Mouse (Mus musculus) myocyte (in vitro differentiated cells): ENCODE measurements at regions not wholly inside any gene's neighbourhood (a gene's known extent, or its start where the extent isn't known, plus 50 kb on each side); places are given as distances from the start of the nearest gene placed in this dataset.

Experiments
- H3K27me3 ChIP-seq: one replicate; pipeline ENCODE4 v1.6.1; 2011; ENCODE audit not compliant: control insufficient read depth, insufficient read depth, insufficient read length
- H3K36me3 ChIP-seq: one replicate; pipeline ENCODE4 v1.6.1; 2011; ENCODE audit not compliant: control insufficient read depth, insufficient read depth
- H3K4me2 ChIP-seq: one replicate; pipeline ENCODE4 v1.6.1; 2011; ENCODE audit warnings: low read depth, control low read depth
- H3K4me3 ChIP-seq: one replicate; pipeline ENCODE4 v1.5.1; 2011; ENCODE audit warnings: mild to moderate bottlenecking, control low read depth, moderate library complexity
- H3K79me2 ChIP-seq: one replicate; pipeline ENCODE4 v1.6.1; 2011; ENCODE audit not compliant: control insufficient read depth, insufficient read depth
- H3ac ChIP-seq: one replicate; pipeline ENCODE4 v1.6.1; 2011; ENCODE audit not compliant: control insufficient read depth, insufficient read length
- CEBPB ChIP-seq: IDR thresholded peaks from 2 replicates; pipeline ENCODE4 v1.6.1; 2011; ENCODE audit warnings: mild to moderate bottlenecking, moderate library complexity; ENCODE audit not compliant: poor library complexity, insufficient read depth, severe bottlenecking
- E2F4 ChIP-seq: IDR thresholded peaks from one replicate; pipeline ENCODE4 v1.6.1; 2011; ENCODE audit warnings: mild to moderate bottlenecking, control low read depth, moderate library complexity; ENCODE audit not compliant: insufficient read depth
- MAX ChIP-seq: IDR thresholded peaks from one replicate; pipeline ENCODE4 v1.6.1; 2011; ENCODE audit warnings: low read depth, mild to moderate bottlenecking, control low read depth
- MYOD1 ChIP-seq, 3 experiments: IDR thresholded peaks; one replicate each; pipeline ENCODE4 v1.6.1; 2011; ENCODE audit warnings: control low read depth in 2 of 3, low read depth in 2 of 3, mild to moderate bottlenecking in 2 of 3, moderate library complexity in 1 of 3; ENCODE audit not compliant: insufficient read length in 2 of 3, control insufficient read depth in 1 of 3
- MYOG ChIP-seq, 3 experiments: IDR thresholded peaks; one replicate each; pipeline ENCODE4 v1.6.1; 2011; ENCODE audit warnings: control low read depth in 2 of 3, low read depth in 2 of 3, mild to moderate bottlenecking in 2 of 3; ENCODE audit not compliant: insufficient read length in 2 of 3, control insufficient read depth in 1 of 3, insufficient read depth in 1 of 3
- POLR2A ChIP-seq: IDR thresholded peaks from one replicate; pipeline ENCODE4 v1.6.1; 2011; ENCODE audit warnings: low read depth, mild to moderate bottlenecking, control low read depth, moderate library complexity; ENCODE audit not compliant: insufficient read length
- POLR2AphosphoS2 ChIP-seq: IDR thresholded peaks from one replicate; pipeline ENCODE4 v1.6.1; 2011; ENCODE audit warnings: low read depth, control low read depth; ENCODE audit not compliant: insufficient read length
- REST ChIP-seq: IDR thresholded peaks from one replicate; pipeline ENCODE4 v1.6.1; 2011; ENCODE audit warnings: mild to moderate bottlenecking, control low read depth, moderate library complexity; ENCODE audit not compliant: insufficient read depth, insufficient read length
- SRF ChIP-seq: IDR thresholded peaks from one replicate; pipeline ENCODE4 v1.6.1; 2011; ENCODE audit warnings: low read depth; ENCODE audit not compliant: control insufficient read depth, insufficient read length
- TCF12 ChIP-seq: IDR thresholded peaks from one replicate; pipeline ENCODE4 v1.6.1; 2011; ENCODE audit warnings: mild to moderate bottlenecking, control low read depth; ENCODE audit not compliant: poor library complexity, insufficient read depth, severe bottlenecking
- TCF3 ChIP-seq: IDR thresholded peaks from one replicate; pipeline ENCODE4 v1.6.1; 2011; ENCODE audit warnings: low read depth, control low read depth; ENCODE audit not compliant: insufficient read length
- USF1 ChIP-seq: IDR thresholded peaks from one replicate; pipeline ENCODE4 v1.6.1; 2011; ENCODE audit warnings: low read depth, mild to moderate bottlenecking, control low read depth, moderate library complexity

GRCm38 (mm10) chr8:112093554-112093953 lies 78.7 kb upstream of the Gm6793 start:
- Histone ChIP-seq H3K79me2 (no peaks in the 10 kb centered on the region), H3ac (no peak overlapping the region), H3K27me3 (no peaks in the 10 kb centered on the region), H3K4me3 (no peak overlapping the region), H3K4me2 (no peak overlapping the region), H3K36me3 (no peaks in the 10 kb centered on the region)
- TF ChIP-seq REST (no peak), TCF12 (no peak), SRF (no peak), MYOD1 (IDR thresholded peaks at IDR 0.05; ENCODE audit: control insufficient read depth in 1 of 3, insufficient read length in 2 of 3, low read depth in 2 of 3) (no peak), USF1 (no peak), MAX (no peak), CEBPB (no peak), E2F4 (no peak), TCF3 (no peak), POLR2A (no peak)

GRCm38 (mm10) chr8:112092831-112093230 lies 78.0 kb upstream of the Gm6793 start:
- TF ChIP-seq E2F4 (no peak), CEBPB (no peak), POLR2A (no peak), SRF (no peak), MYOG (IDR thresholded peaks at IDR 0.05; ENCODE audit: control insufficient read depth in 1 of 3, insufficient read depth in 1 of 3, insufficient read length in 2 of 3, low read depth in 2 of 3) (no peak), MYOD1 (IDR thresholded peaks at IDR 0.05; ENCODE audit: control insufficient read depth in 1 of 3, insufficient read length in 2 of 3, low read depth in 2 of 3) (no peak), REST (no peak), POLR2AphosphoS2 (no peak), USF1 (no peak)
- H3K36me3 ChIP-seq, result no peaks in the 10 kb centered on the region

GRCm38 (mm10) chr8:112078621-112079020 lies 63.8 kb upstream of the Gm6793 start:
- Histone ChIP-seq H3K36me3 (no peaks in the 10 kb centered on the region), H3K79me2 (no peaks in the 10 kb centered on the region), H3K4me3 (no peak overlapping the region), H3K27me3 (no peaks in the 10 kb centered on the region), H3K4me2 (no peak overlapping the region), H3ac (no peak overlapping the region)
- TF ChIP-seq TCF12, result no peak
- no peak for TF ChIP-seq TCF3
- TF ChIP-seq SRF, result no peak
- no peak for TF ChIP-seq POLR2A
- no peak for TF ChIP-seq E2F4
- TF ChIP-seq REST, result no peak
- no peak for TF ChIP-seq USF1
- TF ChIP-seq CEBPB, result no peak
- no peak for TF ChIP-seq MAX
- no peak for TF ChIP-seq MYOG (IDR thresholded peaks at IDR 0.05; ENCODE audit: control insufficient read depth in 1 of 3, insufficient read depth in 1 of 3, insufficient read length in 2 of 3, low read depth in 2 of 3)
- no peak for TF ChIP-seq MYOD1 (IDR thresholded peaks at IDR 0.05; ENCODE audit: control insufficient read depth in 1 of 3, insufficient read length in 2 of 3, low read depth in 2 of 3)
- no peak for TF ChIP-seq POLR2AphosphoS2

More at GRCm38 (mm10) chr8:112092831-112093230, 78.0 kb upstream of the Gm6793 start:
- Histone ChIP-seq H3K79me2 (no peaks in the 10 kb centered on the region), H3K4me3 (no peak overlapping the region), H3K4me2 (no peak overlapping the region), H3ac (no peak overlapping the region), H3K27me3 (no peaks in the 10 kb centered on the region)

GRCm38 (mm10) chr8:112072205-112072604 lies 57.4 kb upstream of the Gm6793 start:
- no peak overlapping the region for H3K4me2 ChIP-seq
- H3K79me2 ChIP-seq, result no peaks in the 10 kb centered on the region
- no peak overlapping the region for H3K4me3 ChIP-seq
- no peak for TF ChIP-seq USF1
- TF ChIP-seq MYOD1 (IDR thresholded peaks at IDR 0.05; ENCODE audit: control insufficient read depth in 1 of 3, insufficient read length in 2 of 3, low read depth in 2 of 3), result no peak
- TF ChIP-seq MAX, result no peak
- no peak for TF ChIP-seq MYOG (IDR thresholded peaks at IDR 0.05; ENCODE audit: control insufficient read depth in 1 of 3, insufficient read depth in 1 of 3, insufficient read length in 2 of 3, low read depth in 2 of 3)
- no peak for TF ChIP-seq TCF12
- TF ChIP-seq E2F4, result no peak
- TF ChIP-seq REST, result no peak
- TF ChIP-seq SRF, result no peak
- TF ChIP-seq POLR2AphosphoS2, result no peak
- TF ChIP-seq CEBPB, result no peak
- no peak for TF ChIP-seq TCF3
- TF ChIP-seq POLR2A, result no peak
- H3ac ChIP-seq, result no peak overlapping the region
- H3K36me3 ChIP-seq, result no peaks in the 10 kb centered on the region
- H3K27me3 ChIP-seq, result no peaks in the 10 kb centered on the region

GRCm38 (mm10) chr8:112070251-112070650 lies 55.4 kb upstream of the Gm6793 start:
- no peak overlapping the region for H3K4me2 ChIP-seq
- H3K4me3 ChIP-seq, result no peak overlapping the region
- TF ChIP-seq E2F4 (no peak), POLR2A (no peak), MYOG (IDR thresholded peaks at IDR 0.05; ENCODE audit: control insufficient read depth in 1 of 3, insufficient read depth in 1 of 3, insufficient read length in 2 of 3, low read depth in 2 of 3) (no peak), TCF12 (no peak)
- H3K79me2 ChIP-seq, result no peaks in the 10 kb centered on the region
- no peak overlapping the region for H3ac ChIP-seq
- no peaks in the 10 kb centered on the region for H3K36me3 ChIP-seq
- H3K27me3 ChIP-seq, result no peaks in the 10 kb centered on the region
